In the genomic region with DNA sequence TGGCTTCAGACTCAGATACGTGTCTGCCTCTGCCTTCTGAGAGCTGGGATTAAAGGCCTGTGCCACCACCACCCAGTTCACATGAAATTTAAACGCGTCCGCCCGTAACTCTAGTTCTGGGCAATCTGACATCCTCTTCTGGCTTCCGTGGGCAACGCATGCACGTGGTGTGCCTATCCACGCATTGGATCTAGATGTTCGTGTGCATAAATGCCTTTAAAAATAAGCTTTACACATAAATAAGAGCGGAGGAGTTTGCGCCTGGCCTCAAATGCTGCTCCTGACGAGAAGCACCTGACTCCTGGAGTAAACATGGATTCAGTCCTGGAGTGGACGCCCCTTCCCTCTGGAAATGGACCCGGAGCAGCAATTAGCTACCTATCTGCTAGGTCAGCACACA, we compare ENCODE assay signal across 19 mouse cellular contexts.
A peak's percentile ranks its signal among the peaks of the same experiment; 100 is the strongest.
DNase-seq lines count a peak whose midpoint lies in the region; ATAC-seq and TF ChIP-seq lines count a peak whose summit lies in the region.
"Had no signal": no experiment of that assay in that cellular context is flagged by ENCODE, and none has a peak within 500 bp of the region (broad histone marks: within the 10 kb centered on the region; RNA-seq: fewer than 3 reads in every experiment).

No protein-coding gene starts in this region.

- H3K4me3 ChIP-seq in hindbrain, embryonic 13.5 days: no peak overlapping the region
- no peak overlapping the region for H3K4me3 ChIP-seq in hindbrain, embryonic 14.5 days (replicated peaks; ENCODE audit: low read length)
- no peak overlapping the region for H3K4me3 ChIP-seq in midbrain, postnatal 0 days (ENCODE audit: low read depth, low read length)
- no peak overlapping the region for H3K4me3 ChIP-seq in midbrain, embryonic 16.5 days (ENCODE audit: low read depth, low read length)
- H3K4me3 ChIP-seq: embryonic facial prominence, embryonic 10.5 days; forebrain, embryonic 13.5 days; gastrocnemius, adult 2 months; heart, embryonic 12.5 days; hindbrain, embryonic 10.5 days had no signal

- peaks cover 29% of the 10 kb centered on the region for H3K4me1 ChIP-seq in hindbrain, embryonic 13.5 days (replicated peaks)
- 0 out of 2 replicates have a peak, but pooled peaks cover 4% of the 10 kb centered on the region for H3K4me1 ChIP-seq in hindbrain, embryonic 14.5 days (replicated peaks; ENCODE audit: control insufficient read depth, insufficient read depth, low read length)
- no peaks in the 10 kb centered on the region for H3K4me1 ChIP-seq in midbrain, postnatal 0 days (ENCODE audit: insufficient read depth, low read length)
- no peaks in the 10 kb centered on the region; the same call in 1 of the 2 replicates for H3K4me1 ChIP-seq in midbrain, embryonic 16.5 days (ENCODE audit: control insufficient read depth, insufficient read depth, low read length)
- H3K4me1 ChIP-seq: embryonic facial prominence, embryonic 10.5 days had no signal

- no peak overlapping the region for H3K4me2 ChIP-seq in hindbrain, embryonic 13.5 days
- H3K4me2 ChIP-seq in hindbrain, embryonic 14.5 days (replicated peaks): no peak overlapping the region
- no peak overlapping the region for H3K4me2 ChIP-seq in midbrain, postnatal 0 days (ENCODE audit: low read depth, low read length, poor library complexity, severe bottlenecking)
- H3K4me2 ChIP-seq in midbrain, embryonic 16.5 days (ENCODE audit: low read length): no peak overlapping the region
- H3K4me2 ChIP-seq: forebrain, embryonic 13.5 days; heart, embryonic 12.5 days had no signal

- ATAC-seq in hindbrain, embryonic 13.5 days (ENCODE audit: low FRiP score): no peak
- ATAC-seq in hindbrain, embryonic 14.5 days (ENCODE audit: low FRiP score): no peak
- ATAC-seq in midbrain, postnatal 0 days (ENCODE audit: low FRiP score): no peak
- ATAC-seq in midbrain, embryonic 16.5 days: no peak
- no peak for ATAC-seq in monocyte, adult 5-6 weeks (replicated peaks; ENCODE audit: insufficient number of reproducible peaks, low FRiP score, low TSS enrichment, poor library complexity, severe bottlenecking)
- ATAC-seq: forebrain, embryonic 13.5 days; forebrain, postnatal 0 days; inflammation-experienced regulatory T-cells, adult 6 months had no signal

- no peak overlapping the region for H3K9ac ChIP-seq in hindbrain, embryonic 13.5 days
- no peak overlapping the region for H3K9ac ChIP-seq in hindbrain, embryonic 14.5 days
- H3K9ac ChIP-seq in midbrain, postnatal 0 days (replicated peaks; ENCODE audit: low read length, poor library complexity, severe bottlenecking): no peak overlapping the region
- H3K9ac ChIP-seq in midbrain, embryonic 16.5 days (ENCODE audit: low read depth, low read length): no peak overlapping the region
- H3K9ac ChIP-seq: forebrain, embryonic 13.5 days; forebrain, postnatal 0 days; heart, embryonic 12.5 days had no signal

- DNase-seq in hindbrain, embryonic 14.5 days (ENCODE audit: low spot score): no peak
- no peak for DNase-seq in midbrain, postnatal 0 days (ENCODE audit: low spot score)
- DNase-seq in ZHBTc4 (ENCODE audit: low read depth, low spot score): peak; percentile 29
- DNase-seq in adrenal gland, postnatal 36 days: no peak
- DNase-seq: adrenal gland, postnatal 10 days; cerebellum, adult 18-20 months; cerebellum, adult 9-11 months; cerebellum, postnatal 36 days; forebrain, postnatal 0 days; gastrocnemius, adult 2 months; gastrocnemius, postnatal 25 days had no signal

- 96% methylated on average over 15 of the region's 15 CpGs for WGBS in hindbrain, embryonic 13.5 days
- WGBS in hindbrain, embryonic 14.5 days: 93% methylated on average over 15 of the region's 15 CpGs
- 80% methylated on average over 15 of the region's 15 CpGs for WGBS in midbrain, postnatal 0 days
- WGBS in midbrain, embryonic 16.5 days: 92% methylated on average over 15 of the region's 15 CpGs

- H3K27ac ChIP-seq in hindbrain, embryonic 13.5 days: peak overlapping the region; percentile 52; the same call in 1 of the 2 replicates
- H3K27ac ChIP-seq in hindbrain, embryonic 14.5 days: no peak overlapping the region
- H3K27ac ChIP-seq in midbrain, postnatal 0 days (ENCODE audit: low read depth, low read length): peak overlapping the region; percentile 38; the same call in 1 of the 2 replicates
- H3K27ac ChIP-seq in midbrain, embryonic 16.5 days (ENCODE audit: low read length): no peak overlapping the region; the same call in 1 of the 2 replicates
- H3K27ac ChIP-seq: embryonic facial prominence, embryonic 10.5 days; forebrain, embryonic 13.5 days; gastrocnemius, adult 2 months; hindbrain, embryonic 10.5 days had no signal

- peaks cover 80% of the 10 kb centered on the region for H3K36me3 ChIP-seq in hindbrain, embryonic 13.5 days
- H3K36me3 ChIP-seq in hindbrain, embryonic 14.5 days (replicated peaks; ENCODE audit: control insufficient read depth, insufficient read depth): peaks cover 96% of the 10 kb centered on the region
- peaks cover 36% of the 10 kb centered on the region for H3K36me3 ChIP-seq in midbrain, postnatal 0 days (ENCODE audit: insufficient read depth, low read length)
- H3K36me3 ChIP-seq in midbrain, embryonic 16.5 days (ENCODE audit: control insufficient read depth, insufficient read depth, low read length): peaks cover 20% of the 10 kb centered on the region

- no peak for TF ChIP-seq CTCF in midbrain, postnatal 0 days (IDR thresholded peaks at IDR 0.05)

- H3K9me3 ChIP-seq in hindbrain, embryonic 13.5 days: no peaks in the 10 kb centered on the region
- H3K9me3 ChIP-seq in hindbrain, embryonic 14.5 days (ENCODE audit: control insufficient read depth, low read length): no peaks in the 10 kb centered on the region
- H3K9me3 ChIP-seq in midbrain, postnatal 0 days (ENCODE audit: low read length): no peaks in the 10 kb centered on the region
- H3K9me3 ChIP-seq in midbrain, embryonic 16.5 days (replicated peaks; ENCODE audit: control insufficient read depth, low read length, poor library complexity, severe bottlenecking): no peaks in the 10 kb centered on the region
- H3K9me3 ChIP-seq: embryonic facial prominence, embryonic 10.5 days; forebrain, embryonic 13.5 days; heart, embryonic 12.5 days; hindbrain, embryonic 10.5 days had no signal

- H3K27me3 ChIP-seq in hindbrain, embryonic 13.5 days: no peaks in the 10 kb centered on the region
- no peaks in the 10 kb centered on the region for H3K27me3 ChIP-seq in hindbrain, embryonic 14.5 days (ENCODE audit: control insufficient read depth, insufficient read depth, low read length)
- no peaks in the 10 kb centered on the region for H3K27me3 ChIP-seq in midbrain, postnatal 0 days (ENCODE audit: insufficient read depth, low read length)
- H3K27me3 ChIP-seq in midbrain, embryonic 16.5 days (ENCODE audit: control insufficient read depth, insufficient read depth, low read depth, low read length): no peaks in the 10 kb centered on the region
- H3K27me3 ChIP-seq: forebrain, embryonic 13.5 days; heart, embryonic 12.5 days had no signal

Comparison
In these comparisons a context has a peak if more than half of its experiments do, and no peak if none do; other contexts are left out.
1. H3K27ac ChIP-seq: peak in hindbrain, embryonic 13.5 days (single experiment) and midbrain, postnatal 0 days (single experiment); none in hindbrain, embryonic 14.5 days (single experiment) and midbrain, embryonic 16.5 days (single experiment).